Mouse (Mus musculus): ENCODE data around the gene Lpin1.

DNA sequence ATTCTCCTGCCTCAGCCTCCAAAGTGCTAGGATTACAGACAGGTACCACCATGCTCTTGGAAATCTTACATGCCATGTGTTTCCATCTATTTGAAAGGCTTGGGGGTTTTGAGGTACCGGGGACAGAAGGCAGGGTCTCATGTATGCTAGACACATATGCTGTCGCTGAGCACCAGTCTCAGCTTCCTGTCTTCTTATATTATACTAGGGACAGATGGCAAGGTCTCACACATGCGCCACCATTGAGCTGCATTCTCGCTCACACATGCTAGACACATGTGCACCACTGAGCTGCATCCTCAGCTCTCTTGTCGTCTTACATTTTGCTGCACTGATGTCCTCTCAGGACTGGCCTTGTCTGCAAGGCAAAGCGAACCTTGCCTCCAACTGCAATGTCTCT lies 8.7 kb upstream of the Lpin1 start:
- TF ChIP-seq CTCF (IDR thresholded peaks at IDR 0.05; ENCODE audit: low read depth, low read length) (no peak), POLR2A (IDR thresholded peaks at IDR 0.05; ENCODE audit: extremely low read depth, insufficient read depth, low read length) (no peak)

Measured in liver, adult 2 months (tissue).